Mouse (Mus musculus) heart, embryonic 11.5 days (tissue): ENCODE measurements around the gene Ccdc175. TPM values are rescaled to one million over a fixed set of nuclear protein-coding genes. Genes with fewer than 3 reads are reported as not detected.

Experiments used
- ATAC-seq: fragments of 200-750 bp; cut with Nextera tagmentation; replicated peaks from 2 replicates; pipeline ENCODE4 v1.8.0; 2017; ENCODE audit warnings: moderate library complexity; ENCODE audit not compliant: insufficient number of reproducible peaks, low FRiP score, low TSS enrichment
- H3K27ac ChIP-seq: fragments of 300-500 bp; sonication (generic); 2 replicates; pipeline ENCODE4 v1.5.1; 2014; ENCODE audit warnings: mild to moderate bottlenecking, low read depth, low read length
- H3K27me3 ChIP-seq: fragments of 300-500 bp; sonication (generic); 2 replicates; pipeline ENCODE4 v1.6.1; 2014; ENCODE audit warnings: mild to moderate bottlenecking, low read length, mixed read lengths; ENCODE audit not compliant: control insufficient read depth, insufficient read depth
- H3K36me3 ChIP-seq: fragments of 300-500 bp; sonication (generic); 2 replicates; pipeline ENCODE4 v1.6.1; 2014; ENCODE audit warnings: mild to moderate bottlenecking, low read length, moderate library complexity, mixed read lengths; ENCODE audit not compliant: control insufficient read depth, insufficient read depth
- H3K4me1 ChIP-seq: fragments of 300-500 bp; sonication (generic); 2 replicates; pipeline ENCODE4 v1.6.1; 2014; ENCODE audit warnings: low read length; ENCODE audit not compliant: control insufficient read depth, insufficient read depth
- H3K4me2 ChIP-seq: fragments of 300-500 bp; sonication (generic); 2 replicates; pipeline ENCODE4 v1.6.1; 2014; ENCODE audit warnings: mild to moderate bottlenecking, moderate library complexity
- H3K4me3 ChIP-seq: fragments of 300-500 bp; sonication (generic); 2 replicates; pipeline ENCODE4 v1.5.1; 2014; ENCODE audit warnings: low read depth, low read length
- H3K9ac ChIP-seq: fragments of 300-500 bp; sonication (generic); 2 replicates; pipeline ENCODE4 v1.6.1; 2014; ENCODE audit warnings: mild to moderate bottlenecking, low read depth, low read length, moderate library complexity
- H3K9me3 ChIP-seq: fragments of 300-500 bp; sonication (generic); replicated peaks from 2 replicates; pipeline ENCODE4 v1.6.1; 2016; ENCODE audit warnings: low read length; ENCODE audit not compliant: control insufficient read depth
- WGBS: fragments of 180-500 bp; shearing (Covaris S2); extraction: QIAGEN DNeasy Blood & Tissue Kit; methylation state at CpG from one replicate; pipeline ENCODE4 v1.1.7; 2014; ENCODE audit not compliant: insufficient replicate concordance; 5-methylcytosine and 5-hydroxymethylcytosine counted together
- polyA plus RNA-seq: library from polyadenylated mRNA; unstranded; fragments of >200 nt; fragmentation: Nextera tagmentation; extraction: Ambion mirVana; gene quantifications from 2 replicates; pipeline ENCODE4 v1.2.1, GENCODE M21; 2014

Gene Ccdc175
- polyA plus RNA-seq, 1 experiment from 2014 or later = not detected

- H3K27ac ChIP-seq = peak within 1 kb of the TSS; percentile 89
- H3K9ac ChIP-seq = peak within 1 kb of the TSS; percentile 82
- no peaks in the 10 kb centered on the region for H3K27me3 ChIP-seq
- peak within 1 kb of the TSS; percentile 65 for H3K4me3 ChIP-seq
- H3K9me3 ChIP-seq = no peaks in the 10 kb centered on the region
- peak; percentile 93 for ATAC-seq
- peaks cover 23% of the 10 kb centered on the region for H3K4me1 ChIP-seq
- peak within 1 kb of the TSS; percentile 94 for H3K4me2 ChIP-seq
- H3K36me3 ChIP-seq = no peaks in the 10 kb centered on the region
- 1% methylated on average over 59 of the region's 60 CpGs for WGBS
Observed at GRCm38 (mm10) chr12:72085329-72086165, 99.3 kb downstream of the Ccdc175 start, which contains the start of the genes L3hypdh and Jkamp. TSS of gene L3hypdh (minus strand) at chr12:72085439. TSS of gene Jkamp (plus strand) at chr12:72085589.

GRCm38 (mm10) chr12:72085024-72085328 is 99.9 kb downstream of the Ccdc175 start:
- Histone ChIP-seq H3K9ac (peak overlapping the region; percentile 82), H3K9me3 (no peaks in the 10 kb centered on the region), H3K27me3 (no peaks in the 10 kb centered on the region), H3K4me2 (peak overlapping the region; percentile 94), H3K4me1 (peaks cover 23% of the 10 kb centered on the region), H3K27ac (peak overlapping the region; percentile 89), H3K4me3 (peak overlapping the region; percentile 65), H3K36me3 (no peaks in the 10 kb centered on the region)
- ATAC-seq = peak; percentile 28
- WGBS = under 1% methylated on average over 31 of the region's 31 CpGs

DNA sequence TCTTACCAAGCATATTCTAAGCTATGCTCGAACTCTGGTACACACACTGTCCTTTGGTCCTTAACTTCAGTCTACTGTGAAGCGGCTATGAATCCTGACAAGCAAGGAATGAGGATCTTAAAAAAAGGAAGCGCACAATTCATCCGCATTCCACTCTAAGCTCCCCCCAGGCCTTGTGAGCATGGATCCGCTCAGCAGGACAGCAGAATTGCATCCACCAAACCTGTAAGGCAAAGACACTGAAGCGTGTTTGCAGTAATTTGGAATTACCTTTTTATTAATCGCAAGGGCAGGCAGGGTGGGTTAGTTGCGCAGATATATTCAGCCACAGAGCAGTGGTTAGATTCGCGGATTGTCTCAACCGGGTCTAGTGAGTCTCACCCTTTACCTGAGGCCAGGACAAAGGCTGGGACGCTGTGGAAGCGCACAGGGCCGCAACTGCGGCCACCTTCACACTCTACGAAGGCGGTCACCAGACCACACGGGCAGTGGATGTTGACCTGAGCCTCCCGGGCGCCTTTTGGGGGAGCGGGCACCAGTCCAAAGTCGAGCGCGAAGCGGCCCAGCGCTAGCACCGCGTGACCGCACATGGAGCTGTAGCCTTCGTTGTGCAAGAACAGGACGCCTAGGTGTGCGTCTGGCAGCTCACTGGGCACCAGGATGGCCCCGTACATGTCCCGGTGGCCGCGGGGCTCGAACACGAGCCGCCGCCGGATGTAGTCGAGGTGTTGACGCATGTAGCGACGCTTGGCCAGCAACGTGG is 100.4 kb downstream of the Ccdc175 start:
- H3K9ac ChIP-seq = peak overlapping the region; percentile 82
- H3K36me3 ChIP-seq = no peaks in the 10 kb centered on the region
- 4% methylated on average over 46 of the region's 46 CpGs for WGBS
- no peaks in the 10 kb centered on the region for H3K27me3 ChIP-seq
- peak overlapping the region; percentile 89 for H3K27ac ChIP-seq
- ATAC-seq = 0 out of 2 replicates have a peak, but pooled peaks have one; percentile 1
- peak overlapping the region; percentile 65 for H3K4me3 ChIP-seq
- no peaks in the 10 kb centered on the region for H3K9me3 ChIP-seq
- H3K4me2 ChIP-seq = peak overlapping the region; percentile 94
- H3K4me1 ChIP-seq = peaks cover 23% of the 10 kb centered on the region

GRCm38 (mm10) chr12:72083265-72083664 is 101.6 kb downstream of the Ccdc175 start:
- Histone ChIP-seq H3K9ac (no peak overlapping the region), H3K4me1 (peaks cover 23% of the 10 kb centered on the region), H3K27me3 (no peaks in the 10 kb centered on the region), H3K36me3 (no peaks in the 10 kb centered on the region), H3K27ac (no peak overlapping the region), H3K4me3 (no peak overlapping the region), H3K9me3 (no peaks in the 10 kb centered on the region), H3K4me2 (no peak overlapping the region)
- ATAC-seq = no peak
- 82% methylated on average over 9 of the region's 9 CpGs for WGBS

DNA sequence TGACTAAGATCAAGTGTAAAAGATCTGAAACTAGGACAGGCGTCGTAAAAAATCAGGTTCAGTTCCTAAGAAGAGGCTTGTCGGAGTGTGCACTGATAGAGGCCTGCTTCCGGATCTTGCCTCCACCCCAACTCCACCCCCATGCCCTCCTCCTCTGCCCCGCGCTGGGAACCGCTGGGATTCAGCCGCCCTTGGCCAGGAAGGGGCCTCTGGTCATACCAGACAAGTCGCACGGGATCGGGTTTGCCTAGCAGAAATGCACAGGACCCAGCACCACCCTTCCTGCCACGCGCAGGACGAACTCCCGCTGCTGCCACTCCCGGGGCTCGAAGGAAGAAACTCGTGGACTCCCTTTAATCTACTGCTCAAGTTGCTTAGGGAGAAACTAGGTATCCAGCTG is 102.5 kb downstream of the Ccdc175 start:
- 26% methylated on average over 18 of the region's 18 CpGs for WGBS
- Histone ChIP-seq H3K4me3 (peak overlapping the region; percentile 16; the same call in 1 of the 2 replicates), H3K27ac (no peak overlapping the region), H3K9me3 (no peaks in the 10 kb centered on the region), H3K4me1 (peaks cover 18% of the 10 kb centered on the region), H3K36me3 (no peaks in the 10 kb centered on the region), H3K27me3 (no peaks in the 10 kb centered on the region), H3K9ac (0 out of 2 replicates have a peak overlapping the region, but pooled peaks have one; percentile 46), H3K4me2 (peak overlapping the region; percentile 59)
- no peak for ATAC-seq

DNA sequence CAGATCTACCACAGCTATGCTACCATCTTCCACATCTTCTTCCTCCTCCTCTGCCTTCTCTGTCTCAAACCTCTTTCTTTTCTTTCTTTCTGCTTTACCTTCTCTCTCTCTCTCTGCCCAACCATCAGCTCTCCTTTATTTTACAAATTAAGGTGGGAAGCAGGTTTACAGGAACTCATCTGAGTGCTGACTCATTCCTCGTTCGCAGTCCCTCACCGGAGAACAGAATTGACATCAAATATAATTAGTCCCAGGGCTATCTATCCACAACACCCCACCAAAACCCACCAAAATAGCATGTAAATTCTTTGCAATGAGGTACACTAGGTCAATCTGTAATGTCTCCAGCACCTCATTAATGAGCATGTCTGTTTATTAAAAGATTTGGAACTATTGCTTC is 102.9 kb downstream of the Ccdc175 start:
- 75% methylated on average over 3 of the region's 3 CpGs for WGBS
- Histone ChIP-seq H3K4me2 (peak overlapping the region; percentile 59; the same call in 1 of the 2 replicates), H3K36me3 (no peaks in the 10 kb centered on the region), H3K27ac (no peak overlapping the region), H3K4me3 (no peak overlapping the region), H3K9ac (no peak overlapping the region), H3K27me3 (no peaks in the 10 kb centered on the region), H3K9me3 (no peaks in the 10 kb centered on the region), H3K4me1 (peaks cover 16% of the 10 kb centered on the region)
- ATAC-seq = no peak

- Histone ChIP-seq H3K27ac (no peak overlapping the region), H3K36me3 (no peaks in the 10 kb centered on the region; the same call in 1 of the 2 replicates), H3K4me3 (no peak overlapping the region), H3K9me3 (no peaks in the 10 kb centered on the region), H3K4me1 (peaks cover 8% of the 10 kb centered on the region), H3K4me2 (no peak overlapping the region), H3K27me3 (no peaks in the 10 kb centered on the region), H3K9ac (no peak overlapping the region)
- no peak for ATAC-seq
- WGBS = 85% methylated on average over 3 of the region's 3 CpGs
Observed at GRCm38 (mm10) chr12:72078248-72078647, 106.6 kb downstream of the Ccdc175 start.

DNA sequence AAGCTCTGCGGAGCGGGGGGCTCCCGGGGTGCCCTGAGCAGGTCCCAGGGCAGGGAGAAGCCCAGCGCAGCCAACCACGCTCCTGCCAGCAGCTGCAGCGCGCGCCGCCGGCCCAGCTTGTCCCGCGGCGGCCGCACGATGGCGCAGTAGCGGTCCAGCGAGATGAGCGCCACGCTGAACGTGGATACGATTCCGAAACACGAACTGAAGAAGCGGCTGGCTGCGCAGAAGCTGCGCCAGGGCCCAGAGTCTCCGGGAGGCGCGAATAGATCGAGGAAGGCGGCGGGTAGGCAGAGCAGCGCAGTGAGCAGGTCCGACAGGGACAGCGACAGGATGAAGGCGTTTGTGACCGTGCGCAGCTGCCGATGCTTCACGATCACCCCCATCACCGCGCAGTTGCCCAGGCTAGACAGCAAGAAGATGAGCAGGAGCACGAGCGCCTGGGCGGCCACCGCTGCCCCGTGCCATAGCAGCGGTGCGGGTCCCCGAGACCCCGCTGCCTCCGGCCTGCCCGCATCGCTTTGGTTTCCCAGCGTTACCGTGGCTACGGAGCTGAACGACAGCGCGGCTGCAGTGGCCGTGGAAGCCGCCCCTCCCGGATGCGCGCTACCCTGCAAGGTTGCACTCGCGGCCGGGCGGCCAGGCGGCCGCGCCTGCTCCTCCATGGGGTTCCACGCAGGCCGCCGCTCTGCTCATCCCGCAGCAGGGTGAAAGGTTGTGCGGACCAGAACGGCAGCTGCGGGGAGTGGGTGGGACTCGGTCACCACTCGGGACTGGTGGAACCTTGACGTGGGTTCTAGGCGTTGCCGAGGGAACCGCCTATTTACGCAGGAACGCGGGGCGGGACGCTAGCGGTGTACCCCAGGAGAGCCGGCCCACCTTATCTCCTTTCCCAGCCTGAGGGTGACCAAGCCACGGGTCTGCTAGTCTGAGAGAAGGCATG is 114.2 kb downstream of the Ccdc175 start, which contains the start of gene Gpr135:
Gene Gpr135, minus strand, starts transcription at position 799 of the 943 bp plus-strand sequence.
- Histone ChIP-seq H3K27ac (no peak within 1 kb of the TSS), H3K9me3 (no peaks in the 10 kb centered on the region), H3K9ac (peak within 1 kb of the TSS; percentile 61), H3K36me3 (no peaks in the 10 kb centered on the region; the same call in 1 of the 2 replicates), H3K4me3 (peak within 1 kb of the TSS; percentile 54), H3K4me2 (peak within 1 kb of the TSS; percentile 100), H3K4me1 (peaks cover 11% of the 10 kb centered on the region), H3K27me3 (peaks cover 32% of the 10 kb centered on the region)
- WGBS = under 1% methylated on average over 94 of the region's 94 CpGs
- peak; percentile 55; the same call in 1 of the 2 replicates for ATAC-seq
